Mouse (Mus musculus): ENCODE measurements around the gene Blnk.

The Blnk gene

GRCm38 (mm10) chr19:40998469-40999170, 4.3 kb upstream of the Blnk start:
- peak; percentile 17 for DNase-seq

- DNase-seq = no peak
These were observed 2.4 kb upstream of the Blnk start for GRCm38 (mm10) chr19:40996722-40997121.

GRCm38 (mm10) chr19:40995449-40996401, 1.4 kb upstream of the Blnk start:
- DNase-seq = no peak

GRCm38 (mm10) chr19:40994911-40995310, 576 bp upstream of the Blnk start:
- no peak for DNase-seq

- no peak for DNase-seq
These were observed 979 bp downstream of the Blnk start for GRCm38 (mm10) chr19:40993356-40993755.

- no peak for DNase-seq
These were observed 1.8 kb downstream of the Blnk start for GRCm38 (mm10) chr19:40992517-40993044.

GRCm38 (mm10) chr19:40992096-40992495, 2.2 kb downstream of the Blnk start:
- no peak for DNase-seq

GRCm38 (mm10) chr19:40991626-40992025, 2.7 kb downstream of the Blnk start:
- no peak for DNase-seq

- DNase-seq = no peak
These were observed 3.5 kb downstream of the Blnk start for GRCm38 (mm10) chr19:40990781-40991343.

GRCm38 (mm10) chr19:40989961-40990600, 4.3 kb downstream of the Blnk start:
- DNase-seq = no peak

GRCm38 (mm10) chr19:40988856-40989255, 5.5 kb downstream of the Blnk start:
- DNase-seq = no peak

GRCm38 (mm10) chr19:40984536-40984935, 9.8 kb downstream of the Blnk start:
- DNase-seq = no peak

- DNase-seq = no peak
These were observed 13.7 kb downstream of the Blnk start for GRCm38 (mm10) chr19:40980671-40981070.

- DNase-seq = no peak
These were observed 16.3 kb downstream of the Blnk start for GRCm38 (mm10) chr19:40978026-40978425.

GRCm38 (mm10) chr19:40976946-40977917, 17.1 kb downstream of the Blnk start:
- no peak for DNase-seq

GRCm38 (mm10) chr19:40971273-40971914, 22.9 kb downstream of the Blnk start:
- DNase-seq = no peak

- no peak for DNase-seq
These were observed 23.6 kb downstream of the Blnk start for GRCm38 (mm10) chr19:40970775-40971174.

GRCm38 (mm10) chr19:40970301-40970700, 24.0 kb downstream of the Blnk start:
- no peak for DNase-seq

GRCm38 (mm10) chr19:40964936-40965850, 29.1 kb downstream of the Blnk start:
- DNase-seq = no peak

- no peak for DNase-seq
These were observed 29.9 kb downstream of the Blnk start for GRCm38 (mm10) chr19:40964367-40964891.
